Mouse (Mus musculus) limb, embryonic 13.5 days (tissue): ENCODE measurements around the gene Lbhd2. TPM values are rescaled to one million over a fixed set of nuclear protein-coding genes. Genes with fewer than 3 reads are reported as not detected.
A peak's percentile ranks its signal among the peaks of the same experiment; 100 is the strongest.

Source experiments
- ATAC-seq: fragments of 200-750 bp; cut with Nextera tagmentation; 2 replicates; pipeline ENCODE4 v1.8.0; 2017; ENCODE audit warnings: low read depth, moderate number of reproducible peaks, moderate TSS enrichment; ENCODE audit not compliant: low FRiP score
- H3K27ac ChIP-seq: fragments of 300-500 bp; sonication (generic); 2 replicates; pipeline ENCODE4 v1.5.1; 2015; ENCODE audit warnings: inconsistent platforms, mild to moderate bottlenecking, moderate library complexity
- H3K27me3 ChIP-seq: fragments of 300-500 bp; sonication (generic); 2 replicates; pipeline ENCODE4 v1.6.1; 2015; ENCODE audit warnings: mild to moderate bottlenecking, inconsistent platforms
- H3K36me3 ChIP-seq: fragments of 300-500 bp; sonication (generic); 2 replicates; pipeline ENCODE4 v1.6.1; 2015; ENCODE audit warnings: inconsistent platforms, mild to moderate bottlenecking, moderate library complexity
- H3K4me1 ChIP-seq: fragments of 300-500 bp; sonication (generic); 2 replicates; pipeline ENCODE4 v1.6.1; 2015; ENCODE audit warnings: inconsistent platforms
- H3K4me2 ChIP-seq: fragments of 300-500 bp; sonication (generic); replicated peaks from 2 replicates; pipeline ENCODE4 v1.6.1; 2015; ENCODE audit warnings: inconsistent platforms, mild to moderate bottlenecking, moderate library complexity
- H3K4me3 ChIP-seq: fragments of 300-500 bp; sonication (generic); 2 replicates; pipeline ENCODE4 v1.5.1; 2015; ENCODE audit warnings: moderate library complexity, mild to moderate bottlenecking, inconsistent platforms
- H3K9ac ChIP-seq: fragments of 300-500 bp; sonication (generic); 2 replicates; pipeline ENCODE4 v1.6.1; 2015; ENCODE audit warnings: mild to moderate bottlenecking, inconsistent platforms
- H3K9me3 ChIP-seq: fragments of 300-500 bp; sonication (generic); 2 replicates; pipeline ENCODE4 v1.6.1; 2016; ENCODE audit warnings: inconsistent platforms
- WGBS: fragments of 180-500 bp; shearing (Covaris S2); methylation state at CpG from one replicate; pipeline ENCODE4 v1.1.7; 2015; 5-methylcytosine and 5-hydroxymethylcytosine counted together
- polyA plus RNA-seq: library from polyadenylated mRNA; unstranded; fragments of >200 nt; fragmentation: Nextera tagmentation; extraction: Ambion mirVana; gene quantifications from 2 replicates; pipeline ENCODE4 v1.2.1, GENCODE M21; 2015

The Lbhd2 gene
- polyA plus RNA-seq, 1 experiment from 2014 or later, result 9.5 TPM

DNA sequence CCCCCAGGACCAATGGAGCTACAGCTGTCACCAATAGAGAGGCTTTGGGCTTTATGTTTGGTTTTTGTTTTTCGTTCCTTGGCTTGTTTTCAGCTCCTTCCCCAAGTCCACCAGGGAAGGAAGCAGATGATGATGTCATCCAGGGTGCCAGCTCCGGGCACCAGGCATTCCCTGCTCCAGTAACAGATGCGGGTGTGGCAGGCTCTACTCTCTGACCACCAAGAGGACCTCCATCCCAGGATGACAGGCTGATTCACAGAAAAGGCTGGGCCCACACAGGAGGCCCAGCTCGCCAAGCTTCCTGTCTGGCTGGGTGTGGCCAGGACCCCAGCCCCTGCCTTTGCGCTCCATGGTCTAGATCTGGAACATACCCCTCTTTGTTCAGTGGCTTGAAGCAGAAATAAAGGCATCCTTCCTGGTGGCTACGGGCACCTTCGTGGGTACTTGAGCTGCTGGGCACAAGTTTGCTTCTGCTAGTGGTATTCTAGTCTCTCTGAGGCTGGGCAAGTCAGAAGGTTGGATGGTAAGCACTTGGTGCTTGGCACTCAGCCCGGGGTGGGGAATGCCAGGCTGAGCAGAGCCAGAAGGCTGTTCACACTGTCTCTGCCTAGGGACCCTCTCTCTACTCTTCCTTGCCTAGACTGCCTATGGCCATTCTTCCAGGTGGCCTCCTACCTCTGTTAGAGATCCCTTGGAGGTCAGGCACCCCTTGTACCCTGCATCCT lies 5.2 kb downstream of the Lbhd2 start:
- peaks cover 50% of the 10 kb centered on the region for H3K27me3 ChIP-seq
- H3K36me3 ChIP-seq, result no peaks in the 10 kb centered on the region
- H3K9me3 ChIP-seq, result no peaks in the 10 kb centered on the region
- no peak overlapping the region for H3K4me2 ChIP-seq
- peaks cover 32% of the 10 kb centered on the region for H3K4me1 ChIP-seq
- H3K27ac ChIP-seq, result peak overlapping the region; percentile 11; the same call in 1 of the 2 replicates
- no peak overlapping the region; the same call in 1 of the 2 replicates for H3K9ac ChIP-seq
- no peak overlapping the region for H3K4me3 ChIP-seq
- 69% methylated on average over 8 of the region's 8 CpGs for WGBS
- no peak for ATAC-seq

DNA sequence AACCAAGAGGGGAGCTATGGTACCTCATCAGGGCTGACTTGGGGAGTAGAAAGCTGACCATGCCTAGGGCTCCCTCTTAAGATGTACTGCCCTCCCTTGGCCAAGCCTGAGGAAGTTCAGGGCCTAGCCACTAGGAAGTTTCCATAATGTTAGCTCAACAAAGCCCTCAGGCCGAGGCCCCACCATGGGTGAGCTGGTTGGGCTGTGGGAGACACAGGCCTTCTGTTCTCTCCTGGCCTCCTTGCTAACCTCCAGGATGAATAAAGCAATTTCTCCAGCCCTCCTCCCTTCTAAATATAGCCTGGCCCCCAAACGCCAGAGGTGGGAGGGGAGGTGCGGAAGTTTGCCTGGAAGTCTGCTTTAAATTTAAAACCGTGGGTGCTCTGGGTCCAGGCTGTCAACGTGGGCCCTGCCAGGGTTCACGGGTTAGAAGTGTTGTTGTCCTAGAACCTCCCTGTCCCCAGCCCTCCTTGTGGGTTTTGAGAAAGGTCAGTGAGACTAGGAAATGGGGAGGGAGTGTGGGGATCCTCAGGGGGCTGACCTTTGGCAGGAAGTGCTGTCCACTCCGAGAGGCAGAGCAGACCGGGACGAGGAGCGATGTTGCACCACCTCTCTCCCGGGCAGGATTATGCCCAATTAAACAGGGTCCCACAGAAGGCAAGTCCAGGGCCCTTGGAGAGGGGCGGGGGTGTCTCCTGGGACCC lies 6.1 kb downstream of the Lbhd2 start:
- ATAC-seq, result peak; percentile 37
- Histone ChIP-seq H3K9me3 (no peaks in the 10 kb centered on the region), H3K4me2 (peak overlapping the region; percentile 68), H3K4me3 (peak overlapping the region; percentile 41), H3K27me3 (peaks cover 45% of the 10 kb centered on the region), H3K4me1 (peaks cover 39% of the 10 kb centered on the region), H3K36me3 (no peaks in the 10 kb centered on the region), H3K9ac (peak overlapping the region; percentile 48; the same call in 1 of the 2 replicates), H3K27ac (peak overlapping the region; percentile 29)
- 12% methylated on average over 12 of the region's 12 CpGs for WGBS

- under 1% methylated on average over 21 of the region's 21 CpGs for WGBS
- peaks cover 39% of the 10 kb centered on the region for H3K4me1 ChIP-seq
Measured at GRCm38 (mm10) chr12:111413300-111413699, 6.7 kb downstream of the Lbhd2 start.

GRCm38 (mm10) chr12:111416921-111417779 lies 10.5 kb downstream of the Lbhd2 start, which contains the start of gene Exoc3l4:
Gene Exoc3l4, plus strand, starts transcription at chr12:111417017.
- Histone ChIP-seq H3K27me3 (peaks cover 59% of the 10 kb centered on the region), H3K4me3 (peak within 1 kb of the TSS; percentile 39), H3K9me3 (no peaks in the 10 kb centered on the region), H3K36me3 (no peaks in the 10 kb centered on the region), H3K27ac (no peak within 1 kb of the TSS), H3K4me2 (peak within 1 kb of the TSS; percentile 66), H3K4me1 (peaks cover 29% of the 10 kb centered on the region), H3K9ac (peak within 1 kb of the TSS; percentile 46)
- 4% methylated on average over 17 of the region's 17 CpGs for WGBS
- ATAC-seq, result peak; percentile 49; the same call in 1 of the 2 replicates

More at GRCm38 (mm10) chr12:111413300-111413699, 6.7 kb downstream of the Lbhd2 start:
- H3K4me2 ChIP-seq, result peak overlapping the region; percentile 68
- peak; percentile 82 for ATAC-seq
- peaks cover 45% of the 10 kb centered on the region for H3K27me3 ChIP-seq
- peak overlapping the region; percentile 41 for H3K4me3 ChIP-seq
- H3K36me3 ChIP-seq, result no peaks in the 10 kb centered on the region
- H3K9me3 ChIP-seq, result no peaks in the 10 kb centered on the region
- H3K9ac ChIP-seq, result peak overlapping the region; percentile 48; the same call in 1 of the 2 replicates
- peak overlapping the region; percentile 29 for H3K27ac ChIP-seq

- Histone ChIP-seq H3K4me2 (no peak overlapping the region), H3K27me3 (peaks cover 83% of the 10 kb centered on the region), H3K4me1 (peaks cover 21% of the 10 kb centered on the region), H3K9ac (no peak overlapping the region), H3K9me3 (no peaks in the 10 kb centered on the region), H3K36me3 (no peaks in the 10 kb centered on the region), H3K4me3 (no peak overlapping the region), H3K27ac (no peak overlapping the region)
- no peak for ATAC-seq
- 74% methylated on average over 5 of the region's 5 CpGs for WGBS
Measured at GRCm38 (mm10) chr12:111419918-111420317, 13.3 kb downstream of the Lbhd2 start.

DNA sequence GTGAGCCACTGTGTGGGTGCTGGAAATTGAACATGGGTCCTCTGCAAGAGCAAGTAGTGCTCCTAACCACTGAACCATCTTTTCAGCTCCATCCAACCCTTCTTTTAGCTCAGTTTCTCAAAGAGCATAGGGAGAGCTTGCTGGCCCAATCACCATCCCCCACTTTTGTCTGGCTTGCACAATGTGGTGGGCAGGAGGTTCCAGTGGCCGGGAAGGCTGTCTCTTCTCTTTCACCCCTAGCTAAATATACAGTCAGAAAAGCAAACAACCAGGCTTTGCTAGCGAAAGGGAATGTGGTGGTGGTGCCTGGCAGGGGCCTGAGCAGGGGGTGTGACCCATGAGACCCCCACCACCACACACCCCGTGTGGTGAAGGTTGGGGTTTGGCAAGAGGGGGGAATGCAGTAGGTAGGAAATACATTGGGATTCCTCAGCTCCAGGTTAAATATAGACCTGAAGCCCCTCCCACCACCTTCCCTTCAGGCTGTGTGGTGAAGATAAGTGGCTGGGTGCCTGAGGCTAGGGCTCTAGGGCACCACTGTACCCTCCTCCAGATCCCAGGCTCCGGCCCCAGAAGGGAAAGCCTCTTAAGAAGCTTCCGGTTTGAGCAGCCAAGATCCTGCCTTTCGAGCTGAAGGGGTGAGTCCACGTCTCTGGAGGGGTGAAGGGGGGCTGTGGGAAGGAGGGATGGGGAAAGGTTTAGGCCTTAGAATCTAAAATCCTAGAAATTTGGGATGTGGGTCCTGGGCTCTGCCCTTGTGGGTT lies 14.5 kb downstream of the Lbhd2 start:
- no peaks in the 10 kb centered on the region for H3K9me3 ChIP-seq
- no peak overlapping the region for H3K4me2 ChIP-seq
- WGBS, result 47% methylated on average over 7 of the region's 7 CpGs
- peaks cover 26% of the 10 kb centered on the region for H3K4me1 ChIP-seq
- H3K27ac ChIP-seq, result no peak overlapping the region
- H3K4me3 ChIP-seq, result no peak overlapping the region
- no peak overlapping the region for H3K9ac ChIP-seq
- no peak for ATAC-seq
- no peaks in the 10 kb centered on the region for H3K36me3 ChIP-seq
- peaks cover 92% of the 10 kb centered on the region for H3K27me3 ChIP-seq

DNA sequence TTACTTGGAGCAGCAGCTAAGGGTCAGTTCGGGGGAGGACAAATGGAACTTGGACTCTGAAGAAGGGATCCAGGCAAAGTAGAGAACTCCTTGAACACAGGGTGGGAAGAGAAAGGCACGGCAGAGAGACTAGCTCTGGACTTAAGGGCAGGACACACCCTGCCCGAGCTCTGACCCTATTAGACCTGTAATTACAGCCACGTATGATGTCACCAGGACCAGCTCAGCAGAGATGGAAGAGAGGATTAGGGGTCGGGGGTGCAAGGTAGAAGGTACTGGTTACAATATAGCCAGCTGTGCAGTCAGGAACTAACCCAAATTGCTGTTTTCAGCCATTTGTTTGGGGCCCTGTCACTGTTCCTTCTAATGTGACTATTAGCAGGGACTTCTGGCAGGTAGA lies 16.2 kb downstream of the Lbhd2 start:
- H3K27me3 ChIP-seq, result peaks cover 97% of the 10 kb centered on the region
- 39% methylated on average over 5 of the region's 5 CpGs for WGBS
- no peak overlapping the region for H3K27ac ChIP-seq
- no peak for ATAC-seq
- H3K4me2 ChIP-seq, result peak overlapping the region; percentile 63; the same call in 1 of the 2 replicates
- no peaks in the 10 kb centered on the region for H3K36me3 ChIP-seq
- H3K4me1 ChIP-seq, result peaks cover 23% of the 10 kb centered on the region
- H3K9ac ChIP-seq, result no peak overlapping the region
- H3K9me3 ChIP-seq, result no peaks in the 10 kb centered on the region
- H3K4me3 ChIP-seq, result no peak overlapping the region

GRCm38 (mm10) chr12:111423570-111424129 lies 17.0 kb downstream of the Lbhd2 start:
- WGBS, result 5% methylated on average over 43 of the region's 43 CpGs
- Histone ChIP-seq H3K9me3 (no peaks in the 10 kb centered on the region), H3K36me3 (no peaks in the 10 kb centered on the region), H3K27ac (no peak overlapping the region), H3K27me3 (peaks cover 99% of the 10 kb centered on the region), H3K4me1 (peaks cover 31% of the 10 kb centered on the region), H3K4me3 (peak overlapping the region; percentile 36), H3K9ac (0 out of 2 replicates have a peak overlapping the region, but pooled peaks have one; percentile 13), H3K4me2 (peak overlapping the region; percentile 63)
- no peak for ATAC-seq

- H3K27me3 ChIP-seq, result peaks cover 99% of the 10 kb centered on the region
- ATAC-seq, result no peak
- peaks cover 40% of the 10 kb centered on the region for H3K4me1 ChIP-seq
- H3K36me3 ChIP-seq, result no peaks in the 10 kb centered on the region
- no peaks in the 10 kb centered on the region for H3K9me3 ChIP-seq
- H3K27ac ChIP-seq, result no peak overlapping the region
- 18% methylated on average over 9 of the region's 9 CpGs for WGBS
- no peak overlapping the region for H3K4me3 ChIP-seq
- no peak overlapping the region for H3K4me2 ChIP-seq
- H3K9ac ChIP-seq, result no peak overlapping the region
Measured at GRCm38 (mm10) chr12:111424547-111424946, 17.9 kb downstream of the Lbhd2 start.

GRCm38 (mm10) chr12:111425258-111425657 lies 18.6 kb downstream of the Lbhd2 start:
- no peak for ATAC-seq
- Histone ChIP-seq H3K9ac (no peak overlapping the region), H3K4me1 (peaks cover 47% of the 10 kb centered on the region), H3K27me3 (peaks cover 99% of the 10 kb centered on the region), H3K9me3 (no peaks in the 10 kb centered on the region), H3K4me3 (no peak overlapping the region), H3K36me3 (no peaks in the 10 kb centered on the region), H3K4me2 (no peak overlapping the region), H3K27ac (no peak overlapping the region)
- WGBS, result 3% methylated on average over 15 of the region's 15 CpGs
